Mouse (Mus musculus) lung, postnatal 10 days (tissue): ENCODE measurements around the gene Tcf25.

Experiments used
- DNase-seq: peaks from one replicate; pipeline ENCODE4 v3.0.0; 2021

Gene Tcf25

GRCm38 (mm10) chr8:123373403-123374238 lies at the start of gene Tcf25:
TSS of gene Tcf25 (plus strand) at chr8:123373753.
- peak; percentile 98 for DNase-seq

GRCm38 (mm10) chr8:123328552-123328951 lies 45.0 kb upstream of the Tcf25 start:
- DNase-seq, result no peak

DNA sequence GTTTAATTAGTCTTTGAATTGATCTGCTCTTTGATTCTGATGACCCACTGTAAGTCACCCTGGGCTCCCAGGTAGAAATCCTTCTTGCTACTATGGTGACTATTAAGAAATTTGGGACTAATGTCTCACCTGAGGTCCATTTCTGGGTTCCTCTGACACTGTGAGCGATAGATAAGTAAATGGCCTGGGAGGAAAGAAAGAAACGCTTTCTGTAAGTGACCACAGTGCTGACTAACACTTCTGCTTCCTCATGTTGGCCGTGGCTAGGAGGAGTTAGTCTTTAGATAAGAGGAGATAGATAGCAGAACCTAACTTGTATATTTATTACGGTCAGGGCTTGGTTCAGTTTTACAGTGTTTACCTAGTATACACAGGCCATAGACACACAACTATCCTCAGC lies 44.2 kb upstream of the Tcf25 start:
- no peak for DNase-seq

- DNase-seq, result no peak
Measured at GRCm38 (mm10) chr8:123329961-123330360, 43.6 kb upstream of the Tcf25 start.

DNA sequence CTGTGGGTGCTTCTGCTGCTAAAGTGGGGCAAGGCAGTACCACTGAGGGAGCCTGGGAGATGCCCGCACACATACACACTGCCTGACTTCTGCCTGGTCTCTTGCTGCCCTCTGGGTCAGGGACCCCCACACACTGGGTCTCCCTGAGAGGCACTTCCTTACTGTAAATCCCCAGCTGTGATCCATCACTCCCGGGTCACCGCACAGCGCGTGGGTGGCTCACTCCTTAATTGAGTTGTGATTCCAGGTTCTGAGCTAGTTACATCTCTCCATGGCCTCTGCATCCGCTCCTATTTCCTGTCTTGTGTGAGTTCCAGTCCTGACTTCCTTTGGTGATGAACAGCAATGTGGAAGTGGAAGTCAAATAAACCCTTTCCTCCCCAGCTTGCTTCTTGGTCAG lies 42.9 kb upstream of the Tcf25 start:
- DNase-seq, result no peak

DNA sequence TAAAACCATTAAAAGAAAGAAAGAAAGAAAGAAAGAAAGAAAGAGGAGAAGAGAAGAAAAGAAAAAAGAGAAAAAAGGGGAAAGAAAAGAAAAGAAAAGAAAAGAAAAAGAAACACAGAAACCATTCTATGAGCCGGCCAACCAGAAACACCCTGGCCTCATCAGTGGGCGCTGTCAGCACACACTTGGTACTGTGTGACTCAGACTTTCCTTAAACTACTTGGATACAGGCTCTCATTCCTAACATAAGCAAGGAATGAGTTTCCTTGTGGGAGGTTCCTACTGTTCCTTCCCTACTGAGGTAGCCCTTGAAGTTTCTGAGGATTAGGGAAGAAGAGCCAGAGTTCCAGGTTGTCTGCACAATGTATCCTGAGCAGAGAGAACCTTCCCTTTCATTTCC lies 42.3 kb upstream of the Tcf25 start:
- DNase-seq, result no peak

- DNase-seq, result no peak
Measured at GRCm38 (mm10) chr8:123331810-123332209, 41.7 kb upstream of the Tcf25 start.

GRCm38 (mm10) chr8:123332262-123333090 lies 41.1 kb upstream of the Tcf25 start, which contains the start of gene Spire2:
TSS of gene Spire2 (plus strand) at chr8:123332713.
- DNase-seq, result peak; percentile 88

- DNase-seq, result no peak
Measured at GRCm38 (mm10) chr8:123333091-123333587, 40.4 kb upstream of the Tcf25 start.

DNA sequence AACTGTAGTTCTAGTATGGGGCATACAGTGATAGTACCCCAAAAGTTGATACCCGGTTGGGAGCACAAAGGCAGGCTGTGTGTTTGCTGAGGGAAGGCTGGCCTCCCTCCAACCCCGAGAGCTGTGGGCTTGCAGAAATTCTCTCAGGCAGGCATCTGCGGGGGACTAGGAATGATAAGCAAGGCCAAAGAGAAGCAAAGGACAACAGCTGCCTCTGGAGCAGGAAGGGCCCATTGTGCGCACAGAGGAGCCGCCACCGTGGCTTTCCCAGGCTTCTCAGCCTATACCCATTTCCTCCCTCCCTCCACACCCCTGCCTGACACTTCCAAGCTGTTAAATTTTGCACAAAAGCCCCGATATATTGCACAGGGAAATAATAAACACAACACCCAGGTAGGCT lies 39.7 kb upstream of the Tcf25 start:
- no peak for DNase-seq

- DNase-seq, result no peak
Measured at GRCm38 (mm10) chr8:123334467-123334866, 39.1 kb upstream of the Tcf25 start.

- DNase-seq, result no peak
Measured at GRCm38 (mm10) chr8:123337475-123337874, 36.1 kb upstream of the Tcf25 start.

DNA sequence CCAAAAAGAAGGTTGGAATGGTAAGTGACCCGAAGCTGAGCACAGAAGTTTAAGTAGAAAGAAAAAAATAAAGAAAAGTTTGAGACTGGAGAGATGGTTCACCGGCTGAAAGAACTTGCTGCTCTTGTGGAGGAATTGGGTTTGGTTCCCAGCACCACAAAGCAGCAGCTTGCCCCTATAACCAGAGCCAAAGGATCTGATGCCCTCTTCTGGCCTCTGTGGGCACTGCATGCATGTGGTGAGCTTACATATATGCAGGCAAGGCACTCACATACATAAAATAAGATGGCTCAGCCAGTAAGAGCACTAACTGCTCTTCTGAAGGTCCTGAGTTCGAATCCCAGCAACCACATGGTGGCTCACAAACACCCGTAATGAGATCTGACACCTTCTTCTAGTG lies 33.5 kb upstream of the Tcf25 start:
- DNase-seq, result no peak

- DNase-seq, result no peak
Measured at GRCm38 (mm10) chr8:123341040-123342015, 32.2 kb upstream of the Tcf25 start.

- peak; percentile 20 for DNase-seq
Measured at GRCm38 (mm10) chr8:123342253-123342652, 31.3 kb upstream of the Tcf25 start.

GRCm38 (mm10) chr8:123342911-123343310 lies 30.6 kb upstream of the Tcf25 start:
- DNase-seq, result no peak

- DNase-seq, result peak; percentile 31
Measured at GRCm38 (mm10) chr8:123343422-123343821, 30.1 kb upstream of the Tcf25 start.

- no peak for DNase-seq
Measured at GRCm38 (mm10) chr8:123345135-123345534, 28.4 kb upstream of the Tcf25 start.

DNA sequence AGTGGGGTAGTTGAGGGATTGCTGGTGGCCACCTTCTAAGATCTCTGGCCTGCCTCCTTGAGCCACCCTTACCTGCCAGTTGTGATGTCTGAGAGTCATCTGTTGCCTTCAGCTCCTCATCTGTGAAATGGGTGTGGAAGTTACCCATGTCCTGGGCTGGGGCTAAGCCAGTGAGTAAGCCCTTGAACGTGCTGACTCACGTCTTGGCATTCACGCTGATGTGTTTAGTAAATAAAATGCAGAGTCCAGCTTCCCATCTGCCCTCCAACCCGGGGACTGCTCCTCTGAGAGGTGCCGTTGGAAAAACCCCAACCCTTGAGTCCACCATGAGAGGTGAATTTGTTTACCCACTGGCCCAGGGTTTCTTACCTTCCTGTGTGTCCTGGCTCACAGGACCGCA lies 27.7 kb upstream of the Tcf25 start:
- no peak for DNase-seq

DNA sequence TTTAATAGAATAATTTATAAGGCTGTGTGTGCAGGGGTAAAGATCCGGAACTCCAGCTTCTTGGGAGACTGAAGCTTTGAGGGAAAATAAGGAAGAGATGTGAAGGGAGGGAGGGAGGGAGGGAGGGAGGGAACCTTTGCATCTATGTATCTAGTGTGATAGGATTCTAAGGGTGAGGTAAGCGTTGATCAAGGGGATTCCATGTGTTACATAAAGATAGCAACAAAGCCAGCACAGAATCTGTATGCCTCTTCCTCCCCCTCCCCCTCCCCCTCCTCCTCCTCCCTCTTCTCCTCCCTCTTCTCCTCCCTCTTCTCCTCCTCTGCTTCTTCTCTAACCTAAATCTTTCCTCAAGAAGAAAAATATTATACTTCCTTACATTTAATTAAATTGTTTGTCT lies 26.3 kb upstream of the Tcf25 start:
- DNase-seq, result no peak

- DNase-seq, result peak; percentile 93
Measured at GRCm38 (mm10) chr8:123348237-123348843, 25.2 kb upstream of the Tcf25 start.

GRCm38 (mm10) chr8:123349073-123349472 lies 24.5 kb upstream of the Tcf25 start:
- DNase-seq, result no peak
